Mouse (Mus musculus) testis, adult 2 months (tissue): Measurements from ENCODE around the gene Fastk.

ENCODE experiments used
- CTCF ChIP-seq: fragments of 200-500 bp; IDR thresholded peaks from 2 replicates; pipeline ENCODE4 v1.5.1; 2012; ENCODE audit warnings: low read depth, mild to moderate bottlenecking, inconsistent platforms, low read length, moderate library complexity; ENCODE audit not compliant: control insufficient read depth, insufficient read depth, insufficient replicate concordance
- POLR2A ChIP-seq: fragments of 200-500 bp; IDR thresholded peaks from 2 replicates; pipeline ENCODE4 v1.6.1; 2012; ENCODE audit warnings: low read depth, mild to moderate bottlenecking, inconsistent platforms, low read length, moderate library complexity; ENCODE audit not compliant: control insufficient read depth

GRCm38 (mm10) chr5:24417587-24417986, 27.5 kb downstream of the Fastk start:
- no peak for TF ChIP-seq CTCF
- TF ChIP-seq POLR2A: no peak
